Mouse (Mus musculus) spleen, adult 2 months (tissue): ENCODE data around the gene Gpc6.

Experiments
- CTCF ChIP-seq: fragments of 200-500 bp; IDR thresholded peaks from 2 replicates; pipeline ENCODE4 v1.5.1; 2011; ENCODE audit warnings: mild to moderate bottlenecking, inconsistent platforms; ENCODE audit not compliant: insufficient read depth, insufficient read length, insufficient replicate concordance; ENCODE audit errors: extremely low read depth
- POLR2A ChIP-seq: fragments of 200-500 bp; IDR thresholded peaks from 2 replicates; pipeline ENCODE4 v1.6.1; 2011; ENCODE audit warnings: low read depth, low read length, inconsistent platforms

GRCm38 (mm10) chr14:117376822-117377376 is 451.8 kb downstream of the Gpc6 start:
- TF ChIP-seq POLR2A (no peak), CTCF (no peak)
